Mouse (Mus musculus) embryonic facial prominence, embryonic 12.5 days (tissue): ENCODE measurements around the gene Ebi3. TPM values are rescaled to one million over a fixed set of nuclear protein-coding genes. Genes with fewer than 3 reads are reported as not detected.
"Not testable (repeated sequence)": the region's sequence is repeated elsewhere in the genome, so short reads cannot be mapped to it uniquely, and the experiment has no call there.

Source experiments
- ATAC-seq: fragments of 200-750 bp; cut with Nextera tagmentation; 2 replicates; pipeline ENCODE4 v1.8.0; 2017; ENCODE audit not compliant: insufficient number of reproducible peaks, insufficient read depth, low FRiP score, low TSS enrichment
- H3K27ac ChIP-seq: fragments of 300-500 bp; sonication (generic); 2 replicates; pipeline ENCODE4 v1.5.1; 2016; ENCODE audit warnings: mild to moderate bottlenecking
- H3K27me3 ChIP-seq: fragments of 300-500 bp; sonication (generic); 2 replicates; pipeline ENCODE4 v1.6.1; 2016; ENCODE audit warnings: mild to moderate bottlenecking, moderate library complexity
- H3K36me3 ChIP-seq: fragments of 300-500 bp; sonication (generic); 2 replicates; pipeline ENCODE4 v1.6.1; 2016; ENCODE audit warnings: mild to moderate bottlenecking
- H3K4me1 ChIP-seq: fragments of 300-500 bp; sonication (generic); 2 replicates; pipeline ENCODE4 v1.6.1; 2016
- H3K4me2 ChIP-seq: fragments of 300-500 bp; sonication (generic); replicated peaks from 2 replicates; pipeline ENCODE4 v1.6.1; 2016; ENCODE audit warnings: mild to moderate bottlenecking, moderate library complexity
- H3K4me3 ChIP-seq: fragments of 300-500 bp; sonication (generic); 2 replicates; pipeline ENCODE4 v1.5.1; 2016; ENCODE audit warnings: mild to moderate bottlenecking
- H3K9ac ChIP-seq: fragments of 300-500 bp; sonication (generic); 2 replicates; pipeline ENCODE4 v1.6.1; 2016; ENCODE audit warnings: mild to moderate bottlenecking, moderate library complexity
- H3K9me3 ChIP-seq: fragments of 300-500 bp; sonication (generic); 2 replicates; pipeline ENCODE4 v1.6.1; 2016; ENCODE audit warnings: mild to moderate bottlenecking, moderate library complexity
- WGBS: fragments of 180-500 bp; shearing (Covaris S2); methylation state at CpG from one replicate; pipeline ENCODE4 v1.1.7; 2016; 5-methylcytosine and 5-hydroxymethylcytosine counted together
- polyA plus RNA-seq: library from polyadenylated mRNA; unstranded; fragments of >200 nt; fragmentation: Nextera tagmentation; extraction: Ambion mirVana; gene quantifications from 2 replicates; pipeline ENCODE4 v1.2.1, GENCODE M21; 2016

Gene Ebi3
- polyA plus RNA-seq: 1.6 and 2.3 TPM in 2 replicates

GRCm38 (mm10) chr17:55952447-55953027 lies at the start of gene Ebi3:
Gene Ebi3, plus strand, starts transcription at chr17:55952640.
- no peak for ATAC-seq
- peaks cover 9% of the 10 kb centered on the region for H3K4me1 ChIP-seq
- H3K27me3 ChIP-seq: peaks cover 11% of the 10 kb centered on the region
- H3K9ac ChIP-seq: no peak within 1 kb of the TSS
- no peak within 1 kb of the TSS for H3K4me2 ChIP-seq
- no peaks in the 10 kb centered on the region for H3K36me3 ChIP-seq
- H3K9me3 ChIP-seq: no peaks in the 10 kb centered on the region
- H3K27ac ChIP-seq: no peak within 1 kb of the TSS
- 55% methylated on average over 6 of the region's 6 CpGs for WGBS
- H3K4me3 ChIP-seq: no peak within 1 kb of the TSS

- Histone ChIP-seq H3K27me3 (no peaks in the 10 kb centered on the region), H3K4me3 (no peak overlapping the region), H3K4me2 (no peak overlapping the region), H3K27ac (no peak overlapping the region), H3K9ac (no peak overlapping the region), H3K9me3 (0 out of 2 replicates have a peak, but pooled peaks cover 2% of the 10 kb centered on the region), H3K36me3 (peaks cover 5% of the 10 kb centered on the region), H3K4me1 (no peaks in the 10 kb centered on the region)
- WGBS: 69% methylated on average over 2 of the region's 2 CpGs
- no peak for ATAC-seq
Measured at GRCm38 (mm10) chr17:55903087-55903486, 49.4 kb upstream of the Ebi3 start.

GRCm38 (mm10) chr17:55903687-55904086 lies 48.8 kb upstream of the Ebi3 start:
- H3K9ac ChIP-seq: no peak overlapping the region
- H3K4me2 ChIP-seq: no peak overlapping the region
- WGBS: 83% methylated on average over 1 of the region's 1 CpGs
- no peak for ATAC-seq
- H3K4me3 ChIP-seq: no peak overlapping the region
- no peaks in the 10 kb centered on the region for H3K9me3 ChIP-seq
- H3K4me1 ChIP-seq: no peaks in the 10 kb centered on the region
- no peak overlapping the region for H3K27ac ChIP-seq
- H3K36me3 ChIP-seq: no peaks in the 10 kb centered on the region
- H3K27me3 ChIP-seq: no peaks in the 10 kb centered on the region

- Histone ChIP-seq H3K9ac (no peak overlapping the region), H3K4me2 (no peak overlapping the region), H3K4me3 (no peak overlapping the region), H3K27ac (no peak overlapping the region), H3K36me3 (no peaks in the 10 kb centered on the region), H3K4me1 (no peaks in the 10 kb centered on the region), H3K9me3 (no peaks in the 10 kb centered on the region), H3K27me3 (no peaks in the 10 kb centered on the region)
- 75% methylated on average over 6 of the region's 6 CpGs for WGBS
- no peak for ATAC-seq
Measured at GRCm38 (mm10) chr17:55904131-55904530, 48.3 kb upstream of the Ebi3 start.

- Histone ChIP-seq H3K4me1 (no peaks in the 10 kb centered on the region), H3K27me3 (no peaks in the 10 kb centered on the region), H3K9ac (no peak overlapping the region), H3K4me2 (no peak overlapping the region), H3K36me3 (no peaks in the 10 kb centered on the region), H3K27ac (no peak overlapping the region), H3K9me3 (no peaks in the 10 kb centered on the region), H3K4me3 (no peak overlapping the region)
- no peak for ATAC-seq
Measured at GRCm38 (mm10) chr17:55906669-55907068, 45.8 kb upstream of the Ebi3 start.

- peak overlapping the region; percentile 68 for H3K9ac ChIP-seq
- H3K4me1 ChIP-seq: no peaks in the 10 kb centered on the region
- H3K4me3 ChIP-seq: peak overlapping the region; percentile 55
- H3K4me2 ChIP-seq: peak overlapping the region; percentile 64
- H3K36me3 ChIP-seq: no peaks in the 10 kb centered on the region
- peak; percentile 93 for ATAC-seq
- WGBS: 2% methylated on average over 33 of the region's 33 CpGs
- no peaks in the 10 kb centered on the region for H3K27me3 ChIP-seq
- 0 out of 2 replicates have a peak, but pooled peaks cover 9% of the 10 kb centered on the region for H3K9me3 ChIP-seq
- peak overlapping the region; percentile 76 for H3K27ac ChIP-seq
Measured at GRCm38 (mm10) chr17:55931553-55932502, 20.6 kb upstream of the Ebi3 start.

GRCm38 (mm10) chr17:55932635-55933034 lies 19.8 kb upstream of the Ebi3 start:
- no peak for ATAC-seq
- Histone ChIP-seq H3K27ac (no peak overlapping the region), H3K27me3 (no peaks in the 10 kb centered on the region), H3K36me3 (no peaks in the 10 kb centered on the region), H3K9ac (no peak overlapping the region; the same call in 1 of the 2 replicates), H3K4me1 (no peaks in the 10 kb centered on the region), H3K9me3 (peaks cover 14% of the 10 kb centered on the region; the same call in 1 of the 2 replicates), H3K4me2 (peak overlapping the region; percentile 64), H3K4me3 (peak overlapping the region; percentile 55)
- WGBS: 62% methylated on average over 2 of the region's 2 CpGs

GRCm38 (mm10) chr17:55933191-55933590 lies 19.2 kb upstream of the Ebi3 start:
- H3K9me3 ChIP-seq: peaks cover 16% of the 10 kb centered on the region; the same call in 1 of the 2 replicates
- no peak overlapping the region for H3K27ac ChIP-seq
- no peak overlapping the region for H3K4me2 ChIP-seq
- no peaks in the 10 kb centered on the region for H3K4me1 ChIP-seq
- 89% methylated on average over 15 of the region's 15 CpGs for WGBS
- ATAC-seq: no peak
- H3K9ac ChIP-seq: no peak overlapping the region
- H3K4me3 ChIP-seq: 0 out of 2 replicates have a peak overlapping the region, but pooled peaks have one; percentile 55
- H3K27me3 ChIP-seq: no peaks in the 10 kb centered on the region
- H3K36me3 ChIP-seq: no peaks in the 10 kb centered on the region

- H3K4me1 ChIP-seq, ATAC-seq, H3K9ac ChIP-seq, H3K27me3 ChIP-seq, H3K36me3 ChIP-seq, H3K9me3 ChIP-seq: not testable (repeated sequence)
- Histone ChIP-seq H3K4me2 (peak overlapping the region; percentile 78), H3K27ac (peak overlapping the region; percentile 90; the same call in 1 of the 2 replicates), H3K4me3 (peak overlapping the region; percentile 52)
- 32% methylated on average over 10 of the region's 10 CpGs for WGBS
Measured at GRCm38 (mm10) chr17:55944387-55944865, 8.0 kb upstream of the Ebi3 start.

- Histone ChIP-seq H3K9ac (peak overlapping the region; percentile 60), H3K4me3 (peak overlapping the region; percentile 52), H3K4me2 (peak overlapping the region; percentile 78), H3K27ac (peak overlapping the region; percentile 90)
- not testable (repeated sequence) for H3K9me3 ChIP-seq, H3K27me3 ChIP-seq, H3K36me3 ChIP-seq, H3K4me1 ChIP-seq
- WGBS: under 1% methylated on average over 56 of the region's 56 CpGs
- peak; percentile 96 for ATAC-seq
Measured at GRCm38 (mm10) chr17:55944866-55945682, 7.4 kb upstream of the Ebi3 start.

GRCm38 (mm10) chr17:55945696-55946095 lies 6.7 kb upstream of the Ebi3 start:
- Histone ChIP-seq H3K9ac (peak overlapping the region; percentile 60), H3K9me3 (no peaks in the 10 kb centered on the region), H3K4me3 (peak overlapping the region; percentile 52), H3K36me3 (no peaks in the 10 kb centered on the region), H3K4me2 (peak overlapping the region; percentile 78), H3K27me3 (no peaks in the 10 kb centered on the region), H3K27ac (peak overlapping the region; percentile 90), H3K4me1 (no peaks in the 10 kb centered on the region)
- ATAC-seq: no peak
- 34% methylated on average over 5 of the region's 5 CpGs for WGBS
